Mouse (Mus musculus) 416B (cell line): Measurements from ENCODE around the gene Zfp28.

Source experiments
- DNase-seq: peaks from one replicate; pipeline ENCODE4 v3.0.0; 2011; ENCODE audit warnings: low read depth

Gene Zfp28

DNA sequence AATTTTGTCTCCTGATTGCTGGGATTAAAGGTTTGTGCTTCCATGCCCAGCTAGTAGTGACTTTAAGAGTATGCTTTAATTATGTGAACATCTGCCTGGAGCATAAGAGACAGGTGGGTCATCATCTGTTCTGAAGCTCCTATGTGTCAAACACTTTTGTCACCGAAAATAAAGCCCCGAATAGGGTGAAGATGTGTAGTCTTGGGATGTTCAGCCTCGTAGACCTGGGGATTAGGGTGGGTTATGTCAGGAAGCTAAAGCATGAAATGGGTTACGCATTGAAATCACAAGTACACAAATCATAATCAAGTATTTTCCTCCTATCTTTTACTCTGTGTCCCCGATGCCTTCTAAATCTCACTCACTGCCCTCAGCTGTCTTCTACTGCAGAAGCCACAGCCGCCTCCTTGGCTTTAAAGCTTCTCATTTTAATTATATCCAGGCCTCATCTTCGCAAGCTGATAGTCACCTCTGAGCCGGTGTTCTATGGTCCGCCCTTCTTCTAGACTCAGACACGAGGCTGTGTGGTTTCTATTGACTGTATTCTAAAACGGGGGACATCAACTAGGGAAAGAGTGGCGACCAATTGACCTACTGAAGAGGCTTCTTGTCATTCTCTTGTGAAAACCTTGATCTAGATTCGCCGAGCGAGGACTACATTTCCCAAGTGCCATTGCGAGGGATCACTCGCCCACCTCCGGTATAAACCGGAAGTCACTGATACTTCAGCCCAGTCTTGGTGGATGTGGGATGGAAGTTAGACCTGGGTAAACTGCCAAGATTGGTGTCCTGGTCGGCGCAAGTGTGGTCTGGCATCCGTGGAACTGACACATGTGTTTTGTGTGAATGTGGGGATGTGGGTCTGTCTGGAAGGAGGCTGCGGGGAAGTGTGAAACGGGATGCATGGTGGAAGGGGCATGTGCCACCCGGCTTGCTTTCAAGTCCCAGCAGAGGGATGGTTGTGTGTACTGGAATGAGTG lies 15.2 kb downstream of the Zfp28 start, which contains the start of gene Smim17:
Smim17 (plus strand) TSS at position 720 of the 980 bp plus-strand sequence.
- DNase-seq, result no peak

DNA sequence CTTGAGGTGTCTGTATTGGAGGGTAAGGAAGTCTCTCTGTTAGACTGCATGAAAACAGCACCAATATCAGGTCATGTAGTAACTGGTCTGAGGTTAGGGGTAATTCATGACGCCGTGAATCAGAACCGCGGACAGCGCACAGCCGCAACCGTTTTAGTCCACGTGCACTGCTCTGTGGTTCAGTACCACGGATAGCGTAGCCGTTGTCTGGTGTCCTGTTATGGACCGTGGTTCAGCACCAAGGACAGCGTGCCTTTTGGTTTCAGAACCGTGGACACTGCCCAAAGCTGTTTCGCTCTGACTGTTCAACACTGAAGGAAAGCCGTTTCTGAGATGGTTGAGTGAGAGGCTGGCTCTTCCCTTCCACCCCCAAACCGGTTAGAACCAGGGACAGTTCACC lies 26.9 kb downstream of the Zfp28 start, which contains the start of gene Gm20715:
Gm20715 (plus strand) TSS at position 235 of the 400 bp plus-strand sequence.
- DNase-seq, result peak; percentile 93

DNA sequence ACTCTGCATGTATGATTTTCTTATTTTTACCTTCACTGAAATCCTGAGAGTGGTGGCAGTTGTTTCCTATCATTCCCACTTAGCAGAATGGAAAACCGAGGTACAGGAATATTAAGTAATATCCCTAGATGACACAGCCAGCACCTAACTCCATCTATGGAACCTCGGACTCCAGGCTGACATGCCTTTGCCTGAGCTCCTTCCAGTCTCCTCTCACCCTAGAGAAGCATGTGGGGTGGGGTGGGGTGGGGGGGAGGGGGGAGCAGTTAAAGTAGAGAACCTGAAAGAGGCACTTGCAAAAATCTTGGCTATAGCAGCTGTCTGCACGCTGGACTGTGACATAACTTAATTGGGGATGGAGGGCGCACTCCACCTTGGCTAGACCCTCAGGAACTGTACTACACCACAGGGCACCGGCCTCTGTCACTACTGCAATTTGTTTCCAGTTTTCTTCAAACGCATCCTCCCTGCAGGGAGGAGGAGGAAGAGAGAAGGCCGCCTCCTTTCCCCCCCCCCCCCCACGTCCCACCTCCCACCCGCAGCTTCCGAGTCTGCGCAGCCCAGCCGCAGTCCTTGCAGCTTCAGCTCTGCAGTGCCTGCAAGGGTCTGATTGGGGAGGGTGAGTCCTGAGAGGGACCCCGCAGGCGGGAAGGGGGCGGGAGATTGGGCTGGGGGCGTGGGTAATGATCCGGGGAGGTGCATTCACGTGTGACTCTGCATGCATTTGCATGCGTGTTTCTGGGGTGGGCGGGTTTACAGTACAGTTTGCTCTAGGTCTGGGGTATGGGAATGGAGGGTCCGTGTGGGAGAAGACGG lies 31.7 kb downstream of the Zfp28 start:
- DNase-seq, result no peak

DNA sequence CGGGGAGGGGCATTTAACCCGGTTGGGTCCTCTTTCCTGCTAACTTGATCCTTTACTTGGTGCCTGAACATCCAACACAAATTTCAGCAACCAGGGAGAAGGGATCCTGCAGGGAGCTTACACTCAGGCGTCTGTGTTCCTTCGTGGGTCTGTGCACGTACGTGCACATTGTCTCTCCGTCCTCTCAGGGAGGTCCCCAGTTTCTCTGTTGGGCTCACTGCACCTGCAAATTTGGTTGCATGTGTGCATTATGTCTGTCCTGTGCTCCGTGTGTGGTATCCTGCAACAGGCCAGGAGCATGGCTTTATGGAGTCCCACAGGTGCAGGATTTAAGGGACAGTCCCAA lies 32.3 kb downstream of the Zfp28 start:
- DNase-seq, result no peak

DNA sequence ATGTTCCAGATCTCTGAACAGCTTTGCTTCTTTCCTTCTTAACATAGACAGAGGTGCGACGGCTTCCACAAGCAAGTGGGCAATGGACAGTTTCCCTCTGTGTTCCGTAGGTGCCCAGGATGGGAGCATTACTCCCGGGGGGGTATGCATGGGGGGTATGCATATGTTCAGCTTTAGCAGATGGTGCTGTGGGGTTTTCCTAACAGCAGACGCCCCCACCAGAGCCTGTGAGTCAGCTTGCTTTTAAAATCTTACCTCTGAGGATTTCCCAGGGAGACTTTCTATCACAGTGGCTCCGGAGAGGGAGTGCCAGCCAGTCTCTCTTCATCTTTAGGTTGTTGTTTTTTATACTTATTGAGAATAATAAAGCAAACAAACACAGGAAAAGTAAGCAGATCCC lies 36.8 kb downstream of the Zfp28 start:
- DNase-seq, result no peak

DNA sequence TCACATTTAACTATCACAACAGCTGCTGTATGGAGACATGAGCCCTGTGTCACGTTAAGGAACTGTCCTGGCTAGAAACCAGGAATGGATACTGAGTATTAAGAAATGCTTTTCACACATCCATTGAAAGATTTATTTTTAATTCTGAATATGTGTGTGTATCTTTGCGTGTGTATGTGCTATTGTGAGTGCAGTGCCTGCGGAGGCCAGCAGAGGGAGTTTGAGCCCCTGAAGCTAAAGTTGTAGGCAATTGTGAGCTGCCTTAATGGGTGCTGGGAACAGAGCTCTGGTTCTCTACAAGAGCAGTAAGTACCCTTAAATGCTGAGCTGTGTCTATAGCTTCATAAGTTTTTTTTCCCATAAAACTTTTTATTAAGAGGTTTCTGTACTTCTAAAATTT lies 46.3 kb downstream of the Zfp28 start:
- DNase-seq, result no peak

DNA sequence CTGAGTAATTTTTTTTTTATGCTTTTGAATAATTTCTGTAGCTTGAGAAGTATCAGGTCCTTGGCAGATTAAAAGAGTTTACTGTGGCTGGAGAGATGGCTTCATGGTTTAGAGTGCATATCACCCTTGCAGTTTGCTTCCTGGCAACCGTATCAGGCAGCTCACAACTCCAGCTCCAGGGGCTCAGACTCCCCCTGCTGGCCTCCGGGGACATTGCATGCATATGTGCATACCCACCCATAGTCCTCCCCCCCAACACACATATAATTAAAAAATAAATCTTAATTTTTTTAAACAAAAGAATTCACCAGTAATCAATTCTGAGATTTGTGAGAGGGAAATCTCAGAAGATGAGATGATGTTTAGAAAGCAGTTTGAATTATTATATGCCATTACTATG lies 47.2 kb downstream of the Zfp28 start:
- peak; percentile 49 for DNase-seq

DNA sequence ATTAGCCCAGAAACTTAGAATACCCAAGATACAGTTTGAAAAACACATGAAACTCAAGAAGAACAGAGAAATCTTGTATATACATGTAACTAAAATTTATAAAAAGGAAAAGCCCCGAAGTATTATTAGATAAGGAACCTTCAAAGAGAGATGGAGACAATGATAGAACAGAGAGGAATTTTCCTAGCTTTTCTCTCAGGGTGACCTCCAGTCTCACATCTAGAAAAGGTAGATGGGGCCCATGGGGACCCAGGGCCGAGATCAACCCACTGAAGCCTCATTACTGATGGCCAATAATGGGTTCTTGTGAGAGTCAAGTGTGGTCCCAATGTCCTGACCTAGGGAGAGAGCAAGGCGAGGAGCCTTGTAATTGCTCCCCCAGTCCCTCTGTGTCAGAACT lies 55.3 kb downstream of the Zfp28 start, which contains the start of gene Olfr1344:
Olfr1344 (plus strand) TSS at position 301 of the 400 bp plus-strand sequence.
- DNase-seq, result no peak

DNA sequence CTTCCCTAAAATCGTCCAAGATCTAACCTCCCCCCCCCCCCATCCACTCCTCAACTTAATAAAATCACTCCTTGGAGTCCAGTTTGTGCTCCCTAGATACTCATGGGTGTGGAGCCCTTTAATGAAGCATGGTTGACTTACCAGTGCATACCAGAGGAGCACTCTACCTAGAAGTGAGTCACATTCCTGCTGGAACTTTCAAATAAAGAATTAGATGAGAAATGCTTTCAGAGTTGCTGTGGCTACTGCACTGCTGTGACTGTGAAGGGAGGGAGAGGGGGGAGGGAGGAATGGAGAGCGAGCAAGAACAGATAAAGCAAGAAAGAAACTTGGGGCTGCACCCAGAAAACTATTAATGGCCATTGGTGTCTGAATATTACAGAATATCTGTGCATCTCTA lies 58.1 kb downstream of the Zfp28 start:
- DNase-seq, result no peak
